Comparison of ENCODE assay signal across 9 mouse cellular contexts in the genomic region with DNA sequence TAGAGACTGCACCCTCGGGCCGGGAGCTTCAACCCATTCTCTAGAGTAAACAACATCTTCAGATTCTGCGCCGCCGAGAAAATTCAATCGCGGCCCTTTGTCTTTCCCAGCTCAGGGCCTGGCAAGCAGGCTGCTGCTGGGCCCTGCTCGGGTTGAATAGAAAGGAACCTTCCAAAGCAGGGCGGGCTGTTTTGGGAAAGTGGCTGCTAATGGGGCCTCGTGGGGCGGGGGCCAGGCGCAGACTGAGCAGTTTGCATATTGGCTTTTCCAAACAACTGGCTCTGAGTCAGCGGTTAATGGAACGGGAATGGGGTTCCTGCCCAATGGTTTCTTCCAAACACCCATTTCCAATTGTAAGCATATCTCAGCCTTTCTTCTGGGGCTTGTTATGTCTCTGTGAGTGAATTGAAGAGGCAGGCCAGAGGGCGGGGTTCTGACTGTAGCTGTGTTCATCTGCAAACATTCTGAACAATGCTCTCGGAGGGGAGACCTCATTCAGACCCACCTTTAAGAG.
DNase-seq lines count a peak whose midpoint lies in the region; ATAC-seq and TF ChIP-seq lines count a peak whose summit lies in the region.
"Had no signal": no experiment of that assay in that cellular context is flagged by ENCODE, and none has a peak within 500 bp of the region (broad histone marks: within the 10 kb centered on the region; RNA-seq: fewer than 3 reads in every experiment).

No protein-coding gene starts in this region.

- peak overlapping the region; percentile 44 for H3K4me2 ChIP-seq in intestine, embryonic 15.5 days (replicated peaks)
- peak overlapping the region; percentile 33; the same call in 1 of the 2 replicates for H3K4me2 ChIP-seq in lung, embryonic 14.5 days

- TF ChIP-seq CTCF in lung, embryonic 14.5 days (IDR thresholded peaks at IDR 0.05; ENCODE audit: low read depth): no peak

- H3K9me3 ChIP-seq in embryonic facial prominence, embryonic 10.5 days: no peaks in the 10 kb centered on the region
- no peaks in the 10 kb centered on the region for H3K9me3 ChIP-seq in intestine, embryonic 15.5 days
- H3K9me3 ChIP-seq in lung, embryonic 14.5 days (ENCODE audit: low read depth, low read length): no peaks in the 10 kb centered on the region

- no peaks in the 10 kb centered on the region for H3K27me3 ChIP-seq in embryonic facial prominence, embryonic 10.5 days (replicated peaks; ENCODE audit: low read depth, poor library complexity, severe bottlenecking)
- H3K27me3 ChIP-seq in intestine, embryonic 15.5 days (replicated peaks): no peaks in the 10 kb centered on the region
- no peaks in the 10 kb centered on the region for H3K27me3 ChIP-seq in lung, embryonic 14.5 days (ENCODE audit: insufficient read depth, low read length)

- H3K4me3 ChIP-seq in embryonic facial prominence, embryonic 10.5 days: peak overlapping the region; percentile 21; the same call in 1 of the 2 replicates
- no peak overlapping the region for H3K4me3 ChIP-seq in intestine, embryonic 15.5 days (replicated peaks)
- H3K4me3 ChIP-seq in lung, embryonic 14.5 days (ENCODE audit: low read depth, low read length): no peak overlapping the region

- DNase-seq in WW6 (ENCODE audit: low read depth, low spot score): peak; percentile 43
- DNase-seq in embryonic facial prominence, embryonic 10.5 days (ENCODE audit: low spot score): peak; percentile 58
- DNase-seq in gastrocnemius, postnatal 4 days (ENCODE audit: low spot score in 2 of 2): peak; percentile 62 to 82
- DNase-seq in lung, embryonic 14.5 days: peak; percentile 82
- DNase-seq in ovary, postnatal 36 days (ENCODE audit: low spot score): peak; percentile 62
- DNase-seq in spleen, postnatal 4 days (ENCODE audit: low spot score in 2 of 2): no peak

- ATAC-seq in intestine, embryonic 15.5 days: peak; percentile 93
- ATAC-seq in lung, embryonic 14.5 days (ENCODE audit: insufficient read depth): peak; percentile 90
- ATAC-seq in erythroblast, adult 5-6 weeks (replicated peaks; ENCODE audit: low FRiP score, poor library complexity, severe bottlenecking): no peak

- H3K27ac ChIP-seq in embryonic facial prominence, embryonic 10.5 days (replicated peaks): peak overlapping the region; percentile 75
- peak overlapping the region; percentile 78 for H3K27ac ChIP-seq in intestine, embryonic 15.5 days
- H3K27ac ChIP-seq in lung, embryonic 14.5 days (ENCODE audit: low read depth): peak overlapping the region; percentile 84
- H3K27ac ChIP-seq: macrophage had no signal

- H3K9ac ChIP-seq in intestine, embryonic 15.5 days: no peak overlapping the region
- peak overlapping the region; percentile 32 for H3K9ac ChIP-seq in lung, embryonic 14.5 days

- H3K36me3 ChIP-seq in embryonic facial prominence, embryonic 10.5 days (replicated peaks): no peaks in the 10 kb centered on the region; the same call in 1 of the 2 replicates
- no peaks in the 10 kb centered on the region for H3K36me3 ChIP-seq in intestine, embryonic 15.5 days
- no peaks in the 10 kb centered on the region for H3K36me3 ChIP-seq in lung, embryonic 14.5 days (ENCODE audit: insufficient read depth)

- 13% methylated on average over 16 of the region's 16 CpGs for WGBS in embryonic facial prominence, embryonic 10.5 days
- 12% methylated on average over 16 of the region's 16 CpGs for WGBS in intestine, embryonic 15.5 days
- 10% methylated on average over 16 of the region's 16 CpGs for whole genome bisulfite sequencing in lung, embryonic 14.5 days

- H3K4me1 ChIP-seq in embryonic facial prominence, embryonic 10.5 days: peaks cover 20% of the 10 kb centered on the region
- peaks cover 18% of the 10 kb centered on the region for H3K4me1 ChIP-seq in intestine, embryonic 15.5 days (replicated peaks)
- H3K4me1 ChIP-seq in lung, embryonic 14.5 days (ENCODE audit: insufficient read depth): no peaks in the 10 kb centered on the region

Comparison
In these comparisons a context has a peak if more than half of its experiments do, and no peak if none do; other contexts are left out.
1. DNase-seq: peak in WW6 (single experiment), embryonic facial prominence, embryonic 10.5 days (single experiment), gastrocnemius, postnatal 4 days (2 of 2), lung, embryonic 14.5 days (single experiment) and ovary, postnatal 36 days (single experiment); none in spleen, postnatal 4 days (0 of 2).
2. Peak in every context shown above with its lines, with median percentiles within 50 percentile points of each other: H3K27ac ChIP-seq.